Mouse (Mus musculus): ENCODE measurements around the gene Angel2.
"Not testable (repeated sequence)": the region's sequence is repeated elsewhere in the genome, so short reads cannot be mapped to it uniquely, and the experiment has no call there.

Gene Angel2

GRCm38 (mm10) chr1:190924812-190925211 lies at the start of gene Angel2:
Gene Angel2 (plus strand): TSS chr1:190925112.
- DNase-seq (ENCODE audit: extremely low read depth, low read depth, low spot score), result not testable (repeated sequence)

DNA sequence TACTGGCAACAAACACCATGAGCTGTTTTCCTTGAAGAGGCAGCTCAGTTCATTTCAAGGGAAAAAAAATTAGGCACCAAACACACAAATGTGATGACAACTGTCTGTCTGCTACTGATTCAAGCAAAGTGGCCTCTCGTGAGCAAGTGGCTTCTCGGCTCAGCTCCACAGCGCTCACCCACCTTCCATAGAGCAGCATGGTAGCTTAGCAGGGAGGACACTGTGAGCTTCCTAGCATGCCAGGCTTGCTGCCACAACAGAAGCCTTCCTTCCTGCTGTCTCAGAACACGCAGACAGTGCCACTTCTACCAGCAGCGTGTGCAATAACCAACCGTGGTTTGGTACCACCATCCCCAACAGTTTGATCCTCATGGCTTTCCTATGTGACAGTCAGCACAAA lies 49.2 kb upstream of the Angel2 start:
- no peak for DNase-seq (ENCODE audit: extremely low read depth, low read depth, low spot score)

- DNase-seq (ENCODE audit: extremely low read depth, low read depth, low spot score), result no peak
These were observed 44.3 kb upstream of the Angel2 start for GRCm38 (mm10) chr1:190880638-190881037.

- no peak for DNase-seq (ENCODE audit: extremely low read depth, low read depth, low spot score)
These were observed 43.5 kb upstream of the Angel2 start for GRCm38 (mm10) chr1:190881422-190881821.

DNA sequence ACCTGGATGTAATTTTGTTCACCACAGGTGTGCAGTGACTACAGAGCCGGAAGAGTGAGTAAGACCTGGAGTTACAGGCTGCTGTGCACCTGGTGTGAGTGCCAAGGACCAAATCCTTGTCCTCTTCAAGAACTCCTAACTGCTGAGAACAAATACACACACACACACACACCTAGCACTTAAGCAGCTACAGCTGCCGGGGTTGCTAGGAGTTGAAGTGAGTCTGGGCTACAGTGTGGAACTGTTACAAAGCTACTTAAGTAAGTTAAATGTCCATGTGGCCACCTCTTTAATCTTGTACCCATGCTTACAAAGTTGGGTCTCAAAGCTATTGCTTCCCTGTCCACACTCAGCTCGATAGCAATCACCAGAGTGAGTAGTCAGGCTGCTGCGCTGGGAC lies 38.9 kb upstream of the Angel2 start:
- no peak for DNase-seq (ENCODE audit: extremely low read depth, low read depth, low spot score)

GRCm38 (mm10) chr1:190888031-190888430 lies 36.9 kb upstream of the Angel2 start:
- no peak for DNase-seq (ENCODE audit: extremely low read depth, low read depth, low spot score)

DNA sequence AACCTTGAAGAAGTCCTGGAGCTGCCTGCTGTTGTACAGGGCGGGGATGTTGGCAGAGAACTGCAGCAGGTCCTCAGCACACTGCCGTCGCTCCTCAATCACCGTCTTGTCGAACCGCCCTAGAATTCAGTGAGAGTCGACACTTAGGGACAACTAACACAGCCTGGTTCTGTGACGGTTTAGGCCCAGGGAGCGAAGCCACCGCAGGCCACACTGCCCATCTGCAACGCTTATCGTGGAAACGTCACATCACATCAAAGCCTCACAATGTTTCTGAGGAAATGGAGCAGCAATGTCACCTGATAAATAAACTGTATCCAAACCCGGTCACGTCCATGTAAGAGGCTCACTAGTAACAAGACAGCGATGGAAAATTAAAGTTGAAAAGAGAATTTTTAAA lies 36.3 kb upstream of the Angel2 start:
- no peak for DNase-seq (ENCODE audit: extremely low read depth, low read depth, low spot score)

DNA sequence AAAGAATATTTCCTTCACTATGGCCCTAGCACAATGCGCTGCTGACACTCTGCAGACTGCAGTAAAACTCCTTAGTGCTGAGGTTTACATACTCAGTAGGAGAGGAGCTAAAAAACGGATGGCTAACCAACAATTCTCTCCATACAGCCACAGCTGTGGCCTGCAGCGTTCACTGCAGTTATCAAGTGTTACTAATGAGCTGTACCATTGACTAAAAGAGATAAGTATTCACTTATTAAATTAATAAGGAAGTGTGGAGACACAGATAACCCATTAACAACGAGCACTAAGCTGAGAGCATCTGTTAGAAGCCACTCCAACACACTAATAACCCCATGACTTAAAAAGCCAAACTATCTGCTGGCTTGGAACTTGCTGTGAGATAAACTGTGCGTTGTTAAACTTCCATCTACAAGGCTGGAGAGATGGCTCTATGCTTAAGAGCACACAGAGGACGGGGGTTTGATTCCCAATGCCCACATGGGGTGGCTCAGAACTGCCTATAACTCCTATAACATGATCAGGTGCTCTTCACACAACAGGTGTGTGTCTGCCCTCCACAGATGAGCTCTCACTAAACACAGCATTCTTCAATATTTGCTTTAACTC lies 31.2 kb upstream of the Angel2 start:
- no peak for DNase-seq (ENCODE audit: extremely low read depth, low read depth, low spot score)

- no peak for DNase-seq (ENCODE audit: extremely low read depth, low read depth, low spot score)
These were observed 26.7 kb upstream of the Angel2 start for GRCm38 (mm10) chr1:190898186-190898585.

DNA sequence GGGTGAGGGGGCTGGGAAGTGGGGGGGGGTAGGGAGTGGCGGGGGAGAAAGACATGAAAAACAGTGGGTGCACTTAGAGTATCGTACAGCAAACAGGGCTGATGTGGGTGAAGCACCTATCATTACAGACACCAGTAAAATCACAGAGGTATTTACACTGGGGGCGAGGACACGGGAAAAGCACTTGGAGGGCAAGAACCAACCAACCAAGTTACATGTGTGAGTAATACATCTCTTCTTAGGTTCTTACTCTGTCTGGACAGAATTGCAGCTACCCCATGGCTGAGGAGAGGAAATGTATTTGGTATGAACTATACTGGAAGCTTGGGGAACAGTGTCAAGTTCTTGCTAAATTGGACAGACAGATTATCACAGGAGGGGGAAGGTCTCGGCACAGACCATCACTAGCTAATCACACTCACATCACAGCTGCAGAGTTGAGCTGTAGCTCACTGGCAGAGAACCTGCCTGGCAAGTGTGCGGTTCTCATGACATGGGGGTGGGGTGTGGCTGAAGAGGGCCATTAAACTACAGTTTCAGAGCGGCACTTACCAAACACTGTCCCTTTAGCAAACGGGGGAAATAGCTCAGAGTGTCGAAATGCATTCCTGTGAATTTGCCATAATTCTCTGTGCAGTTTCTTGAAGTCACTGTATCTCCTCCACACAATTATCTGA lies 25.9 kb upstream of the Angel2 start:
- DNase-seq (ENCODE audit: extremely low read depth, low read depth, low spot score), result peak; percentile 8

- DNase-seq (ENCODE audit: extremely low read depth, low read depth, low spot score), result no peak
These were observed 23.8 kb upstream of the Angel2 start for GRCm38 (mm10) chr1:190901082-190901481.

DNA sequence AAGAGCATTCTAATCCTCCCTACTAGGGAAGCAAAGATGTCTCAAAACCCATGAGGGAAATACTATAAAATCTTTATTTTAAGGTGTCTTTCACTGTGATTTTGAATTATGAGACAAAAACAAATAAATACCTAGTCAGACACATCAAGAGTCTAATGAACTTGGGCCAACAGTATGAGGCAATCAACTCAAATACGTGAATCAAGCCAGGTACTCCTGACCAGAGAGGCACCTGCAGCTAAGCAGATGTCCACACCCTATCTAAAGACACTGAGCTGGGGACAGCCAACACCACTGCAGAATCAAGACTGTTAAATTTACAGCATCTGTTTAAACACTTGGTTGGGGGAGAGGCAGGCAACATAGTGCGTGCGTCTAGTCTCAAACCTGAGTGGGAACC lies 20.8 kb upstream of the Angel2 start:
- DNase-seq (ENCODE audit: extremely low read depth, low read depth, low spot score), result no peak

GRCm38 (mm10) chr1:190904714-190905113 lies 20.2 kb upstream of the Angel2 start:
- DNase-seq (ENCODE audit: extremely low read depth, low read depth, low spot score), result no peak

- no peak for DNase-seq (ENCODE audit: extremely low read depth, low read depth, low spot score)
These were observed 14.1 kb upstream of the Angel2 start for GRCm38 (mm10) chr1:190910836-190911235.

DNA sequence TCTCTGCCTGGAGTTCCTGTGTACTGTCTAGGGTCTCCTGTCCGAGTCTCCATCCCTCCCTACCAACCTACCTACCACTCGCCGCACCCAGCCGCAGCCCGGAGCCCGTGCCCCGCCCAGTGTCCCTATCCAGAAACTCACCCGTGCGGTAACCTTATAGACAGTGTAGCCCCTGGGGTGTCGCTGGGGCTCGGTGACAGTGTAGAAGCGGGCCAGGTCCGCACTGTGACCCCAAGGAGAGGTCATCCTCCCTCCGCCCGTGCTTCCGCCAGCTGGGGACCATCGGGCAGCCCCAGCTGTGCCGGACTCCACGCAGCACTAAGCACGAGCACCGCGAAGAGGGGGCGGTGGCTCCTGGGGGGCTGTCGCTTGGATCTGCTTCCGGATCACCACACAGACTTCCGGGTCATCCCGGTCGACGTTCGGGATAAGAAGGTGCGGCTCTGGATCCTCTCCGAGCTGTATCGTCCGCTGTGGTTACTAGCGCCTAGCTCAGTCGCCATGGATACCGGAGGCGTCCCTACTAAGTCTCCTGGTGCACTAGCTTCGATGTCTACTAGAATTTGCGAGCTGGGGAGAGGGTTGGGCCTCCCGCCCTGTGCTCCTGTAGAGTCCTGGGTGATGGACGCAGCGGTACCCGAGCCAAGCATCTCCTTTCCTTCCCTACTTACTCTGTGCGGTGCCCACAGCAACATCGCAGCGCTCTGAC lies 13.3 kb upstream of the Angel2 start, which contains the start of gene Rps6kc1:
Gene Rps6kc1, minus strand, starts transcription at position 356 of the 709 bp plus-strand sequence.
- DNase-seq (ENCODE audit: extremely low read depth, low read depth, low spot score), result no peak

DNA sequence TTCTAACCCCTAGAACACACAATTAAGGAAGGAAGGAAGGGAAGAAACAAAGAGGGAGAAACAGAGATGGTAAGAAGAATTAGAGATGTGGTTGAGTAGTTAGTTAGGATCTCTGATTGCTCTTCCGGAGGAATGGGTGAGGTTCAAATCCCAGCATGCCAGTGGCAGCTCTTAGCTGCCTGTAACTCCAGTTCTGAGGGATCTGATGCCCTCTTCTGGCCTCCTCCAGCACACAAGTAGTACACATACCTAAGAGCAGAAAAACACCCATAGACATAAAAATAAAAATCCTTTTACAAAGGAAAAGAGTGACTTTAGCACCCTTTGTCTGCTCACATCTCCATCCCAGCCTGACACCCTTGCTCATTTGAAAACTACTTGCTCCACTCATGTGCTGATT lies 12.3 kb upstream of the Angel2 start:
- DNase-seq (ENCODE audit: extremely low read depth, low read depth, low spot score), result no peak

- no peak for DNase-seq (ENCODE audit: extremely low read depth, low read depth, low spot score)
These were observed 6.0 kb upstream of the Angel2 start for GRCm38 (mm10) chr1:190918938-190919337.

- DNase-seq (ENCODE audit: extremely low read depth, low read depth, low spot score), result no peak
These were observed 5.0 kb upstream of the Angel2 start for GRCm38 (mm10) chr1:190919725-190920469.

GRCm38 (mm10) chr1:190927311-190927710 lies 2.4 kb downstream of the Angel2 start:
- no peak for DNase-seq (ENCODE audit: extremely low read depth, low read depth, low spot score)

DNA sequence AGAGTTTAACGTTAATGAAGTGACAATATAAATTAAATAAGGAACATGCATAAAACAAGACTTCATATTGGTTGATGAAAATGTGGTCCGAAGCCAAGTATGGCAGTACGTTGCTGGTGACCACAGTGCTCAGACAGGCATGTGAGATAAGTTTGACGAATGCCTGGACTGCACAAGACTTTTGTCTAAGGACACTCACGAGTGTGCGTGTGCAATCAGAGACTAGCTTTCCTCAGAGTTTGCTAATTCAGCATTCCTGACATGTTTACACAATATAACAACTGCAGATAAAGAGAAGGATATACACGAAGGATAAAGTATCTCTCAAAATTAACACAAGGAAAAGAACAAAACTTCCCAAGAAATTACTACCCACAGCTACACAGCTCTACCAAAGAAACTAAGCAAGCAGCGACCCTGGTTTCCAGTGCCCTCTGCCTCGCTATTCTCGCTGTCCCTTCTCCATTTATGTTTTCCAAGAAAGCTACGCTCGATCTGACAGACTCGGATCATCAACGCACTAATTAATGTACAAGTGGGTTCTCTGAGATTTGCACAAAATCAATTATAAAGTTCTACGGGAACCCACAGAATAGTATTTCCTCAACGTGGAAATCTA lies 2.9 kb downstream of the Angel2 start:
- DNase-seq (ENCODE audit: extremely low read depth, low read depth, low spot score), result no peak
